Mouse (Mus musculus): ENCODE data around the gene Psmc5.

Psmc5 gene

DNA sequence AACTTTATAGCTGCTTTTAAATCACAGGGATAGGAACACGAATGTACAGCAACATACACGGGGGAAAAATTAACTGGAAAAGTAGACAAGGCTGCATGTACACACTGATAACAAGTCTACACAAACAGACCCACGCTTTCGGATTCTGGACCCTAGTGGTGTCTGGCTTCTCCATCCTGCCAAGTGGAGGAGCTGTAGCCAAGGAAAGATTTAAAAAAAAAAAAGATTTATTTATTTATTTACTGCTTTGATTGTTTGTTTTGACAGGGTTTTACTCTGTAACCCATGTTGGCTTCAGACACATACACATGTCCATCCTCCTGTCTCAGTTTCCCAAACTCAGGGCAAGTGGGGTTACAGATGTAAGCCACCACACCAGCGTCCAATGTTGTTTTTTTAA, 51.5 kb downstream of the Psmc5 start:
- no peak for DNase-seq (ENCODE audit: low spot score)

DNA sequence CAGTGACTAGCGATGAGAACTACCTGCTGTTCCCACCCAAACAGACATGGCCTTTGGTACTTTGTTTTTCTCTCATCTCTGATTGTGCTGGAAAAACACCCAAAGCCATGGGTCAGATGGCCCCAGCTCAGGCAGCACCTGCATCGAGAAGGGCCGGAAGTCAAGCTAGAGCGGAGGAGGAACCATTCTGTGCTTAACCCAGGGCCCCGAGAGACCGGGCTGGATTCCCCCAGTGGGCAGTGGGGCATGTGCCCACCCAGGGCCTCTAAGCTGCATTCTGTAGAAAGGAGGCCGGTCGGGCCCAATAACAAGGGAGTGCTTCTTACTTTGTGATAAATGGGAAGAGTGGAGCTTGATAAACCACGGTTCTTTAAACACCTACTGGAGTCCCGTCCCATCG, 52.2 kb downstream of the Psmc5 start:
- no peak for DNase-seq (ENCODE audit: low spot score)

DNA sequence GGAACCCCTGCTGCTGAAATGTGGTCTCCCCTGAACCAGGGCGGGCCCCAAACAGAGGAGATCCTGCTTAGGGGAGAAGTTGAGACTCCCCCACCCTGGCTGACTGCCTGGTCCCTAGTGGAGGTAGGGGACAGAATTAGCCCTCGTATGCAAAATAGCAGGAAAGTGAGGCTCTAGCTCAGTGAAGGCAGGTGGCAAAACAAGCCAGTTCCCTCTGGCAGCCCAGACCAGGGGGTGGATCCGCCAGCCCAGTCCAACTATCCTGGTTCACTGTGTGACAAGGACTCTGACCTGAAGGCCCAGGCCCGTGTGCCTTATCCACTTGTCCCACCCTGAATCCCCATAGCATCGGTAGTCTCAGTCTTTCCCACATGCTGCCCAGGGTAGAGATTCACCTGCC, 54.2 kb downstream of the Psmc5 start:
- DNase-seq (ENCODE audit: low spot score) = no peak

All from embryo, embryonic 10.5 days (tissue).